Mouse (Mus musculus) bone marrow, adult 2 months (tissue): Measurements from ENCODE around the gene Dcst1.
A peak's percentile ranks its signal among the peaks of the same experiment; 100 is the strongest.

Experiments used
- CTCF ChIP-seq: fragments of 200-500 bp; IDR thresholded peaks from 2 replicates; pipeline ENCODE4 v1.5.1; 2011; ENCODE audit warnings: low read length, control low read depth; ENCODE audit not compliant: control insufficient read depth, insufficient read depth
- POLR2A ChIP-seq: fragments of 200-500 bp; IDR thresholded peaks from 2 replicates; pipeline ENCODE4 v1.6.1; 2011; ENCODE audit warnings: low read depth, mild to moderate bottlenecking, control low read depth, low read length, borderline replicate concordance; ENCODE audit not compliant: control insufficient read depth

- TF ChIP-seq POLR2A (no peak), CTCF (peak; percentile 94)
Observed at GRCm38 (mm10) chr3:89316833-89317232, 48.2 kb downstream of the Dcst1 start.
